Mouse (Mus musculus): ENCODE data around the gene Poglut1. TPM values are rescaled to one million over a fixed set of nuclear protein-coding genes. Genes with fewer than 3 reads are reported as not detected.
A peak's percentile ranks its signal among the peaks of the same experiment; 100 is the strongest.
"Not testable (repeated sequence)": the region's sequence is repeated elsewhere in the genome, so short reads cannot be mapped to it uniquely, and the experiment has no call there.

Gene Poglut1
- total and polyA plus RNA-seq, 3 experiments: 10.0 to 79.0 (median 35.0) TPM

GRCm38 (mm10) chr16:38478296-38478695 lies 71.8 kb downstream of the Poglut1 start:
- H3K4me3 ChIP-seq (ENCODE audit: low read depth, low read length): no peak overlapping the region
- peaks cover 19% of the 10 kb centered on the region for H3K36me3 ChIP-seq (replicated peaks)
- no peak for ATAC-seq (ENCODE audit: extremely low read depth, insufficient number of reproducible peaks, low FRiP score, poor library complexity, severe bottlenecking)
- peaks cover 3% of the 10 kb centered on the region; the same call in 1 of the 2 replicates for H3K27me3 ChIP-seq (ENCODE audit: insufficient read depth, low read length)
- no peak for TF ChIP-seq CTCF (IDR thresholded peaks at IDR 0.05; ENCODE audit: low read depth, low read length)
- no peak for TF ChIP-seq POLR2AphosphoS5 (IDR thresholded peaks at IDR 0.05; ENCODE audit: insufficient replicate concordance, low read depth, low read length)
- no peak for TF ChIP-seq GATA2 (IDR thresholded peaks at IDR 0.05; ENCODE audit: borderline replicate concordance, low read depth, low read length)
- TF ChIP-seq GATA1 (IDR thresholded peaks at IDR 0.05; ENCODE audit: borderline replicate concordance, low read length): no peak
- no peak for TF ChIP-seq TAL1 (conservative IDR thresholded peaks at IDR 0.05; ENCODE audit: low read depth, low read length)
- no peak for DNase-seq (ENCODE audit: low spot score)
- H3K9me3 ChIP-seq (replicated peaks): no peaks in the 10 kb centered on the region
- H3K4me1 ChIP-seq (ENCODE audit: insufficient read depth, low read depth, low read length): peaks cover 69% of the 10 kb centered on the region

GRCm38 (mm10) chr16:38477241-38477608 lies 72.8 kb downstream of the Poglut1 start:
- ATAC-seq (ENCODE audit: extremely low read depth, insufficient number of reproducible peaks, low FRiP score, poor library complexity, severe bottlenecking); H3K27me3 ChIP-seq (ENCODE audit: insufficient read depth, low read length); H3K9me3 ChIP-seq (replicated peaks); H3K4me3 ChIP-seq (ENCODE audit: low read depth, low read length); DNase-seq (ENCODE audit: low spot score): not testable (repeated sequence)
- H3K4me1 ChIP-seq (ENCODE audit: insufficient read depth, low read depth, low read length): peaks cover 71% of the 10 kb centered on the region
- peaks cover 15% of the 10 kb centered on the region for H3K36me3 ChIP-seq (replicated peaks)

- Histone ChIP-seq H3K4me1 (ENCODE audit: insufficient read depth, low read depth, low read length) (peaks cover 71% of the 10 kb centered on the region), H3K27me3 (ENCODE audit: insufficient read depth, low read length) (no peaks in the 10 kb centered on the region), H3K36me3 (replicated peaks) (peaks cover 15% of the 10 kb centered on the region), H3K4me3 (ENCODE audit: low read depth, low read length) (peak overlapping the region; percentile 4; the same call in 1 of the 2 replicates), H3K9me3 (replicated peaks) (no peaks in the 10 kb centered on the region)
- no peak for TF ChIP-seq POLR2AphosphoS5 (IDR thresholded peaks at IDR 0.05; ENCODE audit: insufficient replicate concordance, low read depth, low read length)
- TF ChIP-seq GATA2 (IDR thresholded peaks at IDR 0.05; ENCODE audit: borderline replicate concordance, low read depth, low read length): no peak
- no peak for TF ChIP-seq CTCF (IDR thresholded peaks at IDR 0.05; ENCODE audit: low read depth, low read length)
- no peak for TF ChIP-seq GATA1 (IDR thresholded peaks at IDR 0.05; ENCODE audit: borderline replicate concordance, low read length)
- no peak for TF ChIP-seq TAL1 (conservative IDR thresholded peaks at IDR 0.05; ENCODE audit: low read depth, low read length)
- ATAC-seq (ENCODE audit: extremely low read depth, insufficient number of reproducible peaks, low FRiP score, poor library complexity, severe bottlenecking) (no peak), DNase-seq (ENCODE audit: low spot score) (no peak)
Observed at GRCm38 (mm10) chr16:38476312-38477240, 73.5 kb downstream of the Poglut1 start.

- ATAC-seq (ENCODE audit: extremely low read depth, insufficient number of reproducible peaks, low FRiP score, poor library complexity, severe bottlenecking): no peak
- Histone ChIP-seq H3K36me3 (replicated peaks) (peaks cover 15% of the 10 kb centered on the region), H3K4me1 (ENCODE audit: insufficient read depth, low read depth, low read length) (peaks cover 72% of the 10 kb centered on the region)
Observed at GRCm38 (mm10) chr16:38475681-38476311, 74.3 kb downstream of the Poglut1 start.

More at GRCm38 (mm10) chr16:38475681-38476311, 74.3 kb downstream of the Poglut1 start:
- TF ChIP-seq CTCF (IDR thresholded peaks at IDR 0.05; ENCODE audit: low read depth, low read length): no peak
- TF ChIP-seq GATA1 (IDR thresholded peaks at IDR 0.05; ENCODE audit: borderline replicate concordance, low read length): no peak
- no peak for TF ChIP-seq GATA2 (IDR thresholded peaks at IDR 0.05; ENCODE audit: borderline replicate concordance, low read depth, low read length)
- no peak for TF ChIP-seq TAL1 (conservative IDR thresholded peaks at IDR 0.05; ENCODE audit: low read depth, low read length)
- TF ChIP-seq POLR2AphosphoS5 (IDR thresholded peaks at IDR 0.05; ENCODE audit: insufficient replicate concordance, low read depth, low read length): no peak
- Histone ChIP-seq H3K9me3 (replicated peaks) (no peaks in the 10 kb centered on the region), H3K27me3 (ENCODE audit: insufficient read depth, low read length) (no peaks in the 10 kb centered on the region), H3K4me3 (ENCODE audit: low read depth, low read length) (peak overlapping the region; percentile 4; the same call in 1 of the 2 replicates)
- no peak for DNase-seq (ENCODE audit: low spot score)

Other genes with a start within 250 kb of the Poglut1 start
- gene Maats1, start 208.1 kb downstream of the Poglut1 start, total RNA-seq (2014; fragmentation: Nextera tagmentation): not detected in 2 replicates
- gene Maats1, start 208.1 kb downstream of the Poglut1 start, total RNA-seq (2017): 0.11 TPM in 1 of 2 replicates, not detected in the other
- gene Maats1, start 208.1 kb downstream of the Poglut1 start, polyA plus RNA-seq (2012): not detected in 2 replicates
- 210 and 232 TPM in 2 replicates for gene Cox17, start 203.3 kb downstream of the Poglut1 start, total RNA-seq (2014; fragmentation: Nextera tagmentation)
- 836 and 871 TPM in 2 replicates for gene Cox17, start 203.3 kb downstream of the Poglut1 start, total RNA-seq (2017)
- gene Cox17, start 203.3 kb downstream of the Poglut1 start, polyA plus RNA-seq (2012): 163 and 234 TPM in 2 replicates
- 4.7 TPM in 1 of 2 replicates, not detected in the other for gene Gm21987, start 203.2 kb downstream of the Poglut1 start, total RNA-seq (2014; fragmentation: Nextera tagmentation)
- gene Gm21987, start 203.2 kb downstream of the Poglut1 start, total RNA-seq (2017): not detected in 2 replicates
- gene Gm21987, start 203.2 kb downstream of the Poglut1 start, polyA plus RNA-seq (2012): 1,146 and 1,190 TPM in 2 replicates
- gene Popdc2, start 188.0 kb downstream of the Poglut1 start, total RNA-seq (2014; fragmentation: Nextera tagmentation): 22.7 and 25.7 TPM in 2 replicates
- 2.8 and 4.3 TPM in 2 replicates for gene Popdc2, start 188.0 kb downstream of the Poglut1 start, total RNA-seq (2017)
- gene Popdc2, start 188.0 kb downstream of the Poglut1 start, polyA plus RNA-seq (2012): 5.0 and 5.4 TPM in 2 replicates
- gene Pla1a, start 117.1 kb downstream of the Poglut1 start, total RNA-seq (2014; fragmentation: Nextera tagmentation): 1.7 TPM in 1 of 2 replicates, not detected in the other
- gene Pla1a, start 117.1 kb downstream of the Poglut1 start, total RNA-seq (2017): 0.16 TPM in 1 of 2 replicates, not detected in the other
- not detected in 2 replicates for gene Pla1a, start 117.1 kb downstream of the Poglut1 start, polyA plus RNA-seq (2012)
- 56.4 and 60.6 TPM in 2 replicates for gene Adprh, start 97.6 kb downstream of the Poglut1 start, total RNA-seq (2014; fragmentation: Nextera tagmentation)
- gene Adprh, start 97.6 kb downstream of the Poglut1 start, total RNA-seq (2017): 26.4 and 28.4 TPM in 2 replicates
- 355 and 468 TPM in 2 replicates for gene Adprh, start 97.6 kb downstream of the Poglut1 start, polyA plus RNA-seq (2012)
- 62.1 and 77.0 TPM in 2 replicates for gene Cd80, start 94.7 kb downstream of the Poglut1 start, total RNA-seq (2014; fragmentation: Nextera tagmentation)
- gene Cd80, start 94.7 kb downstream of the Poglut1 start, total RNA-seq (2017): 4.9 and 5.3 TPM in 2 replicates
- 2.2 and 3.0 TPM in 2 replicates for gene Cd80, start 94.7 kb downstream of the Poglut1 start, polyA plus RNA-seq (2012)
- 36.7 and 38.7 TPM in 2 replicates for gene Timmdc1, start 27.6 kb downstream of the Poglut1 start, total RNA-seq (2014; fragmentation: Nextera tagmentation)
- 27.0 and 28.6 TPM in 2 replicates for gene Timmdc1, start 27.6 kb downstream of the Poglut1 start, total RNA-seq (2017)
- 25.9 and 28.3 TPM in 2 replicates for gene Timmdc1, start 27.6 kb downstream of the Poglut1 start, polyA plus RNA-seq (2012)
- gene Tmem39a, start 8.4 kb upstream of the Poglut1 start, total RNA-seq (2014; fragmentation: Nextera tagmentation): 148 and 206 TPM in 2 replicates
- gene Tmem39a, start 8.4 kb upstream of the Poglut1 start, total RNA-seq (2017): 53.5 and 62.1 TPM in 2 replicates
- 10.7 and 17.3 TPM in 2 replicates for gene Tmem39a, start 8.4 kb upstream of the Poglut1 start, polyA plus RNA-seq (2012)
- not detected in 2 replicates for gene Arhgap31, start 163.0 kb upstream of the Poglut1 start, total RNA-seq (2014; fragmentation: Nextera tagmentation)
- gene Arhgap31, start 163.0 kb upstream of the Poglut1 start, total RNA-seq (2017): 0.06 and 0.16 TPM in 2 replicates
- gene Arhgap31, start 163.0 kb upstream of the Poglut1 start, polyA plus RNA-seq (2012): 0.01 and 0.02 TPM in 2 replicates
- gene B4galt4, start 192.0 kb upstream of the Poglut1 start, total RNA-seq (2014; fragmentation: Nextera tagmentation): not detected in 2 replicates
- not detected in 2 replicates for gene B4galt4, start 192.0 kb upstream of the Poglut1 start, total RNA-seq (2017)
- not detected in 2 replicates for gene B4galt4, start 192.0 kb upstream of the Poglut1 start, polyA plus RNA-seq (2012)